ENCODE assay signal across 26 mouse cellular contexts in the genomic region with DNA sequence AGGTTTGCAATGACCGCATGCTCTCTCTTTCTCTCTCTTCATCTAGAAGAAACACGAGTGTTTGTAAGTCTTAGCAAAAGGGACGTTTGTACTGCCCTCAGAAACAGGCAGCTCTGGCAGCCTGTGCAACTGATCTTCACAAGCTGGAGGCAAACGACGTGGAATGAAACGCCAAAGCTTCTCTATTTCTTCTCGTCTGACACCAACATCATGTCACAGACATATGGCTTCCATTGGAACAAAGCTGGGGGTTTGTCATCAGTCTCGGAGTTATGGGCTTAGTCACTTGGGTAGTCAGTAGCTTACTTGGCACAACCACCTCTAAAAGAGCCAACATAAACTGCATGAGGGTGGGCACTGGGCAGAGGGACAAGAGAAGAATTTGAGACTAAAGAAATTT.
A peak's percentile ranks its signal among the peaks of the same experiment; 100 is the strongest.
DNase-seq lines count a peak whose midpoint lies in the region; ATAC-seq lines count a peak whose summit lies in the region.
"Had no signal": no experiment of that assay in that cellular context is flagged by ENCODE, and none has a peak within 500 bp of the region (broad histone marks: within the 10 kb centered on the region; RNA-seq: fewer than 3 reads in every experiment).

No protein-coding gene starts in this region.

- peak; percentile 43 for DNase-seq in heart, adult 11 months
- no peak for DNase-seq in heart, adult 9 months (ENCODE audit: low spot score in 2 of 2)
- DNase-seq in lung, adult 18-20 months = no peak
- peak; percentile 15 for DNase-seq in brain, adult 2 months (ENCODE audit: low read depth, low spot score)
- peak; percentile 27 for DNase-seq in fibroblast of lung, adult 2 months (ENCODE audit: low read depth)
- no peak for DNase-seq in kidney, adult 8-10 months
- DNase-seq: adrenal gland, postnatal 14 days; cerebellum, adult 11 months; cerebellum, postnatal 10 days; gastrocnemius, postnatal 10 days; heart, adult 18-20 months; heart, postnatal 36 days; kidney, postnatal 25 days; liver, embryonic 13.5 days; right cerebral cortex, adult 18-20 months; right cerebral cortex, postnatal 4 days; thymus, postnatal 25 days had no signal

- peak overlapping the region; percentile 11; the same call in 1 of the 2 replicates for H3K27ac ChIP-seq in lung, embryonic 15.5 days
- H3K27ac ChIP-seq: heart, embryonic 15.5 days; hindbrain, postnatal 0 days; liver, embryonic 13.5 days; neural tube, embryonic 13.5 days had no signal

- no peak overlapping the region for H3K4me2 ChIP-seq in lung, embryonic 15.5 days
- H3K4me2 ChIP-seq: heart, embryonic 15.5 days; liver, embryonic 13.5 days; neural tube, embryonic 13.5 days had no signal

- ATAC-seq in lung, embryonic 15.5 days (ENCODE audit: borderline replicate concordance, extremely low read depth, low FRiP score, low TSS enrichment) = no peak
- ATAC-seq: forebrain, embryonic 14.5 days; hindbrain, postnatal 0 days; intestine, embryonic 16.5 days; midbrain, embryonic 16.5 days had no signal

- H3K27me3 ChIP-seq in lung, embryonic 15.5 days = no peaks in the 10 kb centered on the region
- H3K27me3 ChIP-seq: liver, embryonic 13.5 days; neural tube, embryonic 13.5 days had no signal

- H3K9me3 ChIP-seq in lung, embryonic 15.5 days = no peaks in the 10 kb centered on the region
- H3K9me3 ChIP-seq: heart, embryonic 15.5 days; liver, embryonic 13.5 days; neural tube, embryonic 13.5 days had no signal

- no peak overlapping the region for H3K9ac ChIP-seq in lung, embryonic 15.5 days
- H3K9ac ChIP-seq: heart, embryonic 15.5 days; liver, embryonic 13.5 days; neural tube, embryonic 13.5 days had no signal

- peaks cover 19% of the 10 kb centered on the region; the same call in 1 of the 2 replicates for H3K4me1 ChIP-seq in lung, embryonic 15.5 days
- H3K4me1 ChIP-seq: heart, embryonic 15.5 days; liver, embryonic 13.5 days; neural tube, embryonic 13.5 days had no signal

- 33% methylated on average over 8 of the region's 8 CpGs for WGBS in lung, embryonic 15.5 days

- H3K4me3 ChIP-seq in lung, embryonic 15.5 days = no peak overlapping the region
- H3K4me3 ChIP-seq: erythroblast, embryonic 14.5 days; heart, embryonic 15.5 days; liver, embryonic 13.5 days; myocyte; neural tube, embryonic 13.5 days had no signal

- no peaks in the 10 kb centered on the region for H3K36me3 ChIP-seq in lung, embryonic 15.5 days
- H3K36me3 ChIP-seq: heart, embryonic 15.5 days; liver, embryonic 13.5 days; neural tube, embryonic 13.5 days had no signal

Comparison
In these comparisons a context has a peak if more than half of its experiments do, and no peak if none do; other contexts are left out.
1. DNase-seq: peak in heart, adult 11 months (single experiment), brain, adult 2 months (single experiment) and fibroblast of lung, adult 2 months (single experiment); none in heart, adult 9 months (0 of 2), lung, adult 18-20 months (0 of 2) and kidney, adult 8-10 months (0 of 2).